Mouse (Mus musculus) naive thymus-derived CD4-positive, alpha-beta T cell, adult 5 months (primary cell): Measurements from ENCODE around the gene Trappc5. TPM values are rescaled to one million over a fixed set of nuclear protein-coding genes. Genes with fewer than 3 reads are reported as not detected.

ENCODE experiments used
- polyA plus RNA-seq: library from polyadenylated mRNA; unstranded; fragments of 100-300 nt; shearing (Covaris generic); gene quantifications from one replicate; pipeline ENCODE4 v1.2.1, GENCODE M21; 2017

Trappc5 gene
- polyA plus RNA-seq = 19.1 TPM

DNA sequence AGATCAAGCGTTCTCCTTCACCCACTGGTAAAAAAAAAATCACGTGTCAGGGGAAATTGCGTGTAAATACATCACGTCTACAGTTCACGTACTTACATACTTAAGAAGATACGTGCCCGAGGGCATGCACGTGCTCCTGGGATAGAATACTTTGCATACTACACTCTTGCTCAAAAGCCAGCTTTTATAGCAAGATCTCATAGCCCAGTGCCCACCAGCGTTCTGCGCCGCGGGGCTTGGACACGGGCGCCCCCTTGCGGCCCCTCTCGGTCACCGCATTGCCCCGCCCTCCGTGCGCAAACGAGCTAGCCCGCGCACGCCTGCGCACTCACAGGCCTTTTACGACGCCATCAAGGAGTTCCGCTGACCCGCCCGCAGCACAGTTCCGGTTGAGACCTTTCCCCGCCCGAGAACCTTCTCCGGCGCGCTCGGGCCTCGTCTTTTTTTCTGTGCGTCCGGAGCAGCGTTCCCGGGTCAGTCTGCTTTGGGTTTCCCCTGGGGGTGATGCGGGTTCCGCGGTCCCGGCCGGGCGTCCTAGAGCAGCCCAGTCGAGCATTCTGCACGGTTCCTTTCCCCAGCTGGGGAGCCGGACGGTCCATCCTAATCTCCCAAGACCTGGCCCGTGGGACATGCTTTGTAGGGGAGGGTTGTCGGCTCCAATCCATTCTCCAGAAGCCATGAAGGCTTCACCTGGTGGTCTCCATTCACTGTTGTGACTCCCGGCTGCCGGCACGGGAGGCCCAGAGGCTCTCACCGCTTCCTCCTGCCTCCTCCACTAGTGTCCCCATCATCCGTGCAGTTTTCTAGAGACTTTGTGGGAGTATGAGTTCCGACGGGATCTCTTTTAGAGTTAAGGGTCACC, at the start of gene Trappc5:
Gene Trappc5 (plus strand): TSS at position 169 of the 862 bp plus-strand sequence.

DNA sequence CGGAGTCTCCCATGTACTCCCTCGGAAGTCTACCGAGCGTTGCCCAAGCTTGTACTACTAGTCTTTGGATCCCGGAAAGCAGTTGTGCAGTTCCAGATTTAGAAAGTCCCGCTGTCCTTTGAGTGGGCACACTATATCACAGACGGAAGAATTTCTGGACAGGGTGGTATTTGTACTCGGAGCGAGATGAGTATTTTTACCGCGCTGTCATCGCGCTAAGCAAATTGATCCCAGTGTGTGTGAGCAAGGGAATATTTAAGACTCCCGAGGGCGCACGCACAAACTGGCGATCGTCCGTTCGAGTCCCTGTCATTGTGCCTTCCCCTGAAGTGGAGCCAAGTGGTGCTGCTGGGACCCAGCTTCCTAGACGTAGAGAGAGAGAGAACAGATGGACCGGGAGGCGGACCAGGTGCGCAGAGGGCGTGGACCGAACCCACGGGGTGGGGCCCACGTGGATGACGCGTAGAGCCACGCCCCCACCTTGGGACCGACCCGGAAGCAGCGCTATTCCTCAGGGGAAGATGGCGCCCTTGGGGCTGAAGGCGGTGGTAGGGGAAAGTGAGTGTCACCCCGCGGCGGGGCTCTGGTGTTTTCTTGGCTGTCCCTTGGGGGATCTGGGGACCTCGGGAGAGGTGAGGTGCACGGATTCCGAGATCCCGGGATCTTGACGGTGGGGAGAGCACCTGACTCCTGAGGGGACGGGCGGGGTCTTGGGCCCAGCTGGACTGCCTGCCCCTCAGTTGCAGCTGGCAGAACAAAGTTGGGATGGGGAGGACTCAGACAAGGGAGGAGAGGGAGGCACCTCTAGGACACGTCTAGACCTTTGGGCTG, 45.2 kb upstream of the Trappc5 start, which contains the start of gene Stxbp2:
Gene Stxbp2 (plus strand): TSS at position 309 of the 831 bp plus-strand sequence.

DNA sequence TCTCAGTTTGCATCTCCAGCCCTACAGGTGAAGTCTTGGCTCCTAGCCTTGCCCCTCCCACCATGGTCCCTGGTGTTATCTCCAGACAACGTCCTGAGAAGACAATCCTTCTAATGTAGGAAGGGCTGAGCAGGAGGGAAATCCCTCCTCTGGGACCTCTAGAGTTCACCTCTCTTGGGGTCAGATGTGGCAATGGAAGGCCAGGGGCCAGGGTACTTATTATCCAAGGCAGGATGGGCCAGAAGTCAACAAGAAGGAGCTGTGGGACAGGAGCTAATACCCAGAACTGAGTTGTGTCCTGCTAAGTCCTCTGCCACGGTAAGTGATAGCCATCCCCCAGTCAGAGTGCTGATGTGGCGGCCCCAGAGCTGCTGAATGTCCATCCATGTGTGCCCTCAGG, 20.6 kb upstream of the Trappc5 start, which contains the start of gene Retn:
Gene Retn (plus strand): TSS at position 245 of the 400 bp plus-strand sequence.

DNA sequence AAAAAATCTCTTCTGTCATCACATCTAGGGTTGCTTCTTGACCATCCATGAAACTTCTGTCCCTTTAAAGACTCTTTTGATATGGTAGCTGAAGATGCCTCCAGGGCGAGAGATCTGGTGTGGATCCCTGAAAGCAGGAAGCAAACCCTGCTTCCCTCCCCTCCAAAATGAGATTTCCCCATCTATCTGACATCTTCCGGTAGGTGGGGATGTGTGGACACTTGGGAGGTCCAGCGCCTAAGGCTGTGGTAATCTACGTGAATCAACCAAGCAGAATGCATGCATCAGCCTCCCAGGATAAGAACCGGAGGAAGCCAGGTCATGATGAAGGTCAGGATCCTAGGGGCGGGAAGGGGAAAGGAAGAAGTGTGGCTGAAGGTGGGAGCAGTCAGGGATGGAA, 10.6 kb upstream of the Trappc5 start, which contains the start of gene Mcemp1:
Gene Mcemp1 (plus strand): TSS at position 248 of the 400 bp plus-strand sequence.

DNA sequence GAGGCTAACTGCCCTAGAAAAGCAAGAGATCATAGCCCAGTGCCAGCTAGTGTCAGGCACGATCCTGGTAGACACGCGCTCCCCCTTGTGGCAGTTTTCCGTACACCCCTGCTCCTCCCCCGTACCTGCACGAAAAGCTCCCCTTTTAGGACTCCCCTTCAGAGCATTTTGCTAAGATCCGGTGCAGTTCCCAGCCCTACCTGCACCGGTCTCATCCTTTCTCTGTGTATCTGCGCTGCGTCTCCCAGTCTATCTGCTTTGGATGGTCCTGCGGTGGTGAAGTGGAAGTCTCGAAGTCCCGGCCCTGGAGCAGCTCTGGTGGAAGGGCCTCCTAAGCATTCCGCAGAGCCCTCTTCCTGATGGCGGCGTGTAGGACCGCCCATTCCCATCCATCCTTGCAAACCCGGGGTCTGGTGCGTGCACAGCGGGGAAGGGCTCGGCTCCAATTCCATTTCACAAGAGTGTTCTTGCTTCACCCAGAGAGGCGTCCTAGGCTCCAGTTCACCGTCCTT, 4.1 kb upstream of the Trappc5 start, which contains the start of gene Fcor:
Gene Fcor (minus strand): TSS at position 383 of the 512 bp plus-strand sequence.

DNA sequence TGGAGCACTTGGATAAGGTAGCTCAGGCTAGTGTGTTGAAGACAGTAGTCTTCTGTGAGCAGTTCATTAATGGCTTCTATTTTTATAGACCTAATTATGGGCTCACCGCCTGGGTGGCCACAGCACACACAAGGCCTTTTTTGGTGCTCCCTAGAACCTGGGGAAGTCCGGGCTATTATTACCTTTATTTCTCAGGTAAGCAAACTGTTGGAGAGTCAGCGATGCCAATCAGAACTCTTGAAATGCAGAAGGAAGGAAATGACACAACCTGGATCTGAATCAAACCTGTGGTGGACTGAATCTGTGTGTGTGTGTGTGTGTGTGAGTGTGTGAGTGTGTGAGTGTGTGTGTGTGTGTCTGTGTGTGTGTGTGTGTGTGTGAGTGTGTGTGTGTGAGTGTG, 18.0 kb downstream of the Trappc5 start, which contains the start of gene Fcer2a:
Gene Fcer2a (minus strand): TSS at position 55 of the 400 bp plus-strand sequence.

DNA sequence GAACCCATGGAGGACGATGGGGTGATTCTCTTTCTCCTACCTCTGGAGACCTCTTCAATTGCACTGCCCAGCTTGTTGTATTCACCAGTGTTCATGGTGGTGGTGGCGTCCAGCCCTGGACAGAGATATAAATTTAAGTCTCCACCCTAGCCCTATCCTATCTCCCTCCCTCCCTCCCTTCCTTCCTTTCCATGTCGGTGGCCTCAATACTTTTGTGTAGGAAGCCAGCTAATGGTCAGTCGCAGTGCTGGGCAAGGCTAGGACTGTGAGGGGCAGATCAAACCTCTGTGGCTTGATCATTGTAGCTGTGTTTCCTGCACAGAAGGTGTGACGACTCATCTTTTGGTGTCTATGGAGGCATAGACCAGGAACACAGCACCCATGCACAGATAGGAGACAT, 44.5 kb downstream of the Trappc5 start, which contains the start of gene Clec4g:
Gene Clec4g (minus strand): TSS at position 101 of the 400 bp plus-strand sequence.

Other genes starting within 250 kb of the Trappc5 start
- gene Pex11g, start 208.6 kb upstream of the Trappc5 start, polyA plus RNA-seq = 2.6 TPM
- gene Tex45, start 205.4 kb upstream of the Trappc5 start, polyA plus RNA-seq = not detected
- gene Zfp358, start 183.2 kb upstream of the Trappc5 start, polyA plus RNA-seq = 3.8 TPM
- 131 TPM for gene Mcoln1, start 175.8 kb upstream of the Trappc5 start, polyA plus RNA-seq
- gene Pnpla6, start 160.9 kb upstream of the Trappc5 start, polyA plus RNA-seq = 27.4 TPM
- gene C330021F23Rik, start 108.3 kb upstream of the Trappc5 start, polyA plus RNA-seq = not detected
- not detected for gene Camsap3, start 89.0 kb upstream of the Trappc5 start, polyA plus RNA-seq
- 121 TPM for gene Xab2, start 55.0 kb upstream of the Trappc5 start, polyA plus RNA-seq
- 67.6 TPM for gene Pet100, start 54.8 kb upstream of the Trappc5 start, polyA plus RNA-seq
- not detected for gene Pcp2, start 50.8 kb upstream of the Trappc5 start, polyA plus RNA-seq
- gene Stxbp2, start 45.3 kb upstream of the Trappc5 start, polyA plus RNA-seq = 200 TPM
- not detected for gene Retn, start 20.5 kb upstream of the Trappc5 start, polyA plus RNA-seq
- not detected for gene Mcemp1, start 10.5 kb upstream of the Trappc5 start, polyA plus RNA-seq
- gene Fcor, start 3.9 kb upstream of the Trappc5 start, polyA plus RNA-seq = not detected
- gene Fcer2a, start 17.9 kb downstream of the Trappc5 start, polyA plus RNA-seq = not detected
- gene Clec4g, start 44.4 kb downstream of the Trappc5 start, polyA plus RNA-seq = not detected
- gene Cd209a, start 72.7 kb downstream of the Trappc5 start, polyA plus RNA-seq = not detected
- not detected for gene Cd209e, start 178.0 kb downstream of the Trappc5 start, polyA plus RNA-seq
- not detected for gene Cd209d, start 202.3 kb downstream of the Trappc5 start, polyA plus RNA-seq